Mouse (Mus musculus) intestine, embryonic 14.5 days (tissue): ENCODE measurements around the gene Krtap4-7. TPM values are rescaled to one million over a fixed set of nuclear protein-coding genes. Genes with fewer than 3 reads are reported as not detected.
"Not testable (repeated sequence)": the region's sequence is repeated elsewhere in the genome, so short reads cannot be mapped to it uniquely, and the experiment has no call there.

Experiments
- ATAC-seq: fragments of 200-750 bp; cut with Nextera tagmentation; replicated peaks from 2 replicates; pipeline ENCODE4 v1.8.0; 2017; ENCODE audit warnings: low read depth, moderate number of reproducible peaks, moderate TSS enrichment, moderate library complexity; ENCODE audit not compliant: low FRiP score, low TSS enrichment
- DNase-seq: peaks from one replicate; pipeline ENCODE4 v3.0.0-alpha.2; 2018; ENCODE audit warnings: low spot score
- H3K27ac ChIP-seq: fragments of 300-500 bp; sonication (generic); 2 replicates; pipeline ENCODE4 v1.5.1; 2014; ENCODE audit warnings: low read depth, mild to moderate bottlenecking, control low read depth
- H3K27me3 ChIP-seq: fragments of 300-500 bp; sonication (generic); replicated peaks from 2 replicates; pipeline ENCODE4 v1.6.1; 2014; ENCODE audit warnings: low read length, control low read depth; ENCODE audit not compliant: control insufficient read depth, insufficient read depth
- H3K36me3 ChIP-seq: fragments of 300-500 bp; sonication (generic); 2 replicates; pipeline ENCODE4 v1.6.1; 2014; ENCODE audit warnings: low read length, control low read depth; ENCODE audit not compliant: control insufficient read depth, insufficient read depth
- H3K4me1 ChIP-seq: fragments of 300-500 bp; sonication (generic); replicated peaks from 2 replicates; pipeline ENCODE4 v1.6.1; 2014; ENCODE audit warnings: low read length, control low read depth, mixed read lengths; ENCODE audit not compliant: control insufficient read depth, insufficient read depth
- H3K4me2 ChIP-seq: fragments of 300-500 bp; sonication (generic); 2 replicates; pipeline ENCODE4 v1.6.1; 2014; ENCODE audit warnings: low read length
- H3K4me3 ChIP-seq: fragments of 300-500 bp; sonication (generic); 2 replicates; pipeline ENCODE4 v1.5.1; 2014; ENCODE audit warnings: low read depth, low read length, control low read depth, mixed read lengths
- H3K9ac ChIP-seq: fragments of 300-500 bp; sonication (generic); 2 replicates; pipeline ENCODE4 v1.6.1; 2014; ENCODE audit warnings: mild to moderate bottlenecking, low read length
- H3K9me3 ChIP-seq: fragments of 300-500 bp; sonication (generic); 2 replicates; pipeline ENCODE4 v1.6.1; 2016; ENCODE audit warnings: low read length, control low read depth; ENCODE audit not compliant: control insufficient read depth
- WGBS: fragments of 180-500 bp; shearing (Covaris S2); extraction: QIAGEN DNeasy Blood & Tissue Kit; methylation state at CpG from one replicate; pipeline ENCODE4 v1.1.7; 2014; 5-methylcytosine and 5-hydroxymethylcytosine counted together
- polyA plus RNA-seq: library from polyadenylated mRNA; unstranded; fragments of >200 nt; fragmentation: Nextera tagmentation; extraction: Ambion mirVana; gene quantifications from 2 replicates; pipeline ENCODE4 v1.2.1, GENCODE M21; 2014

Gene Krtap4-7
- not detected in 2 replicates for polyA plus RNA-seq

DNA sequence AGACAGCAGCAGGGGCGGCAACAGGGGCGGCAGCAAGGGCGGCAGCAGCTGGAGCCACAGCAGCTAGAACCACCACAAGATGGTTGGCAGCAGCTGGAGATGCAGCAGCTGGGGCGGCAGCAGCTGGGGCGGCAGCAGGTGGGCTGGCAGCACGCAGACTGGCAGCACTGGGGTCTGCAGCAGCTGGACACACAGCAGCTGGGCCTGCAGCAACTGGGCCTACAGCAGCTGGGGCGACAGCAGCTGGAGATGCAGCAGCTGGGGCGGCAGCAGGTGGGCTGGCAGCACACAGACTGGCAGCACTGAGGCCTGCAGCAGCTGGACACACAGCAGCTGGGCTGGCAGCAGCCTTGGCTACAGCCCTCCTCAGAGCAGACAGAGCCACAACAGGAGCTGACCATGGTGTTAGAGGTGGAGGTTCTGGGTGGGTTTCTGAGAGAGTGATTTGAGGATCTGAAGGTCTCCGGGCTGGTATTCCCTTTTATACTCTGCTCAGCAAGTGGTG, at the start of gene Krtap4-7:
Gene Krtap4-7, minus strand, starts transcription at position 455 of the 505 bp plus-strand sequence.
- not testable (repeated sequence) for ATAC-seq, H3K27ac ChIP-seq, H3K9ac ChIP-seq, H3K27me3 ChIP-seq, H3K4me2 ChIP-seq, DNase-seq, H3K9me3 ChIP-seq, H3K36me3 ChIP-seq, H3K4me1 ChIP-seq, H3K4me3 ChIP-seq
- 77% methylated on average over 9 of the region's 9 CpGs for WGBS

DNA sequence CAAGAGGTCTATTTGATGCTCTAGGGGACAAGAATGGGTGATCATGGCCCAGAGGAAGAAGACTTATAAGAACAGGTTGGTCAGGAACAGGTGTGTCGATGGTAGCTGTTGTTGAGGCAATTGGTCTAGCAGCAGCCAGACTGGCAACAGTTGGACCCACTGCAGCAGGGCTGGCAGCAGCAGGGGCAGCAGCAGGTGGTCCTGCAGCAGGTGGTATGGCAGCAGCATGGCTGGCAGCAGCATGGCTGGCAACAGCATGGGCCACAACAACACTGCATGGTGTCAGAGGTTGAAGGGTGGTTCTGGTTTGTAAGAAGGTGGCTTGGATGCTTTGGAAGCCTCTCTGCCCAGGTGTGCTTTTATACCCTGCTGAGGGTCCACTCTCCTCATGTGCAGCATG, 46.6 kb upstream of the Krtap4-7 start, which contains the start of gene Gm14190:
Gene Gm14190, minus strand, starts transcription at position 278 of the 400 bp plus-strand sequence.
- Histone ChIP-seq H3K9me3 (no peaks in the 10 kb centered on the region), H3K36me3 (no peaks in the 10 kb centered on the region), H3K27me3 (no peaks in the 10 kb centered on the region), H3K27ac (no peak within 1 kb of the TSS), H3K4me1 (no peaks in the 10 kb centered on the region), H3K4me3 (no peak within 1 kb of the TSS), H3K9ac (no peak within 1 kb of the TSS), H3K4me2 (no peak within 1 kb of the TSS)
- 88% methylated on average over 1 of the region's 1 CpGs for WGBS
- no peak for ATAC-seq
- no peak for DNase-seq

DNA sequence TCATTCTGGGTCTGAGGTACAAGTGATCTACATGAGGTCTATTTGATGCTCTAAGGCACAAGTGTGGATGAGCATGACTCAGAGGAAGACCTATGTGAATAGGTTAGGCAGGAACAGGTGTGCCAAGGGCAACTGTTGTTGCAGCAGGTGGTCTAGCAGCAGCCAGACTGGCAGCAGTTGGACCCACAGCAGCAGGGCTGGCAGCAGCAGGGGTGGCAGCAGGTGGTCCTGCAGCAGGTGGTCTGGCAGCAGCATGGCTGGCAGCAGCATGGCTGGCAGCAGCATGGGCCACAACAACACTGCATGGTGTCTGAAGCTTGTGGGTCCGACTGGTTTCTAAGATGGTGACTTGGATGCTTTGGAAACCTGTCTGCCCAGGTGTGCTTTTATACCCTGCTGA, 41.3 kb upstream of the Krtap4-7 start:
- not testable (repeated sequence) for H3K4me1 ChIP-seq, H3K27ac ChIP-seq, H3K4me3 ChIP-seq, DNase-seq, H3K36me3 ChIP-seq, ATAC-seq, H3K9ac ChIP-seq, H3K9me3 ChIP-seq, H3K27me3 ChIP-seq, H3K4me2 ChIP-seq
- 69% methylated on average over 1 of the region's 1 CpGs for WGBS

DNA sequence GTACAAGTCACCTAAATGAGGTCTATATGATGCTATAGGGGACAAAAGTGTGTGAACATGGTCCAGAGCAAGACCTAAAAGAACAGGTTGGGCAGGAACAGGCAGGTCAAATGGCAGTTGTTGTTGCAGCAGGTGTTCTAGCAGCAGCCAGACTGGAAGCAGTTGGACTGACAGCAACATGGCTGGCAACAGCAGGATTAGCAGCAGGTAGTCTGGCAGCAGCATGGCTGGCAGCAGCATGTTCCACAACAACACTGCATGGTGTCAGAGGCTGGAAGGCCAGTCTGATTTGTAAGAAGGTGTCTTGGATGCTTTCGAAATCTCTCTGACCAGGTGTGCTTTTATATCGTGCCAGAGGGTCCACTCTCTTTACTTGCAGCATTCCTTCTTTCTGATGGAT, 39.6 kb upstream of the Krtap4-7 start:
- Histone ChIP-seq H3K27me3 (no peaks in the 10 kb centered on the region), H3K36me3 (no peaks in the 10 kb centered on the region), H3K9ac (no peak overlapping the region), H3K4me3 (no peak overlapping the region), H3K9me3 (no peaks in the 10 kb centered on the region), H3K27ac (no peak overlapping the region), H3K4me1 (no peaks in the 10 kb centered on the region), H3K4me2 (no peak overlapping the region)
- ATAC-seq = no peak
- 86% methylated on average over 2 of the region's 2 CpGs for WGBS
- no peak for DNase-seq

DNA sequence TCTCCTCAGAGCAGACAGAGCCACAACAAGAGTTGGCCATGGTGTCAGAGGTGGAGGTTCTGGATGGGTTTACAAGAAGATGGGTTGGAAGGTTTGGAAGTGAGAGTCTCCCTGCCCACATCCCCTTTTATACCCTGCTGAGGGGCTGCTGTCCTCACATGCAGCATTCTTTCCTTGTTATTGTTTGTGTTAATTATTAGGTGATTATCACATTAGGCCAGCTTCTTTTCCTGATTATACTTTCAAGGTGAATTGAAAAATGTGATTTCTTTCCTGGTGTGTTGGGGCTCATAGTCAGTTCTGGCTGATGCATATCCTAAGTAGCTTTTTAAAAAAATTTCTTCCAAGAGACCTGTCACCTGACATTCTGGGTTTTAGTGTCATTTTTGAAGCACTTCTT, 22.0 kb upstream of the Krtap4-7 start, which contains the start of gene Krtap4-6:
Gene Krtap4-6, minus strand, starts transcription at position 101 of the 400 bp plus-strand sequence.
- H3K36me3 ChIP-seq = no peaks in the 10 kb centered on the region
- H3K9ac ChIP-seq = no peak within 1 kb of the TSS
- DNase-seq (no peak), ATAC-seq (no peak)
- H3K4me3 ChIP-seq = no peak within 1 kb of the TSS
- no peak within 1 kb of the TSS for H3K4me2 ChIP-seq
- no peaks in the 10 kb centered on the region for H3K9me3 ChIP-seq
- H3K4me1 ChIP-seq = no peaks in the 10 kb centered on the region
- no peak within 1 kb of the TSS for H3K27ac ChIP-seq
- no peaks in the 10 kb centered on the region for H3K27me3 ChIP-seq

DNA sequence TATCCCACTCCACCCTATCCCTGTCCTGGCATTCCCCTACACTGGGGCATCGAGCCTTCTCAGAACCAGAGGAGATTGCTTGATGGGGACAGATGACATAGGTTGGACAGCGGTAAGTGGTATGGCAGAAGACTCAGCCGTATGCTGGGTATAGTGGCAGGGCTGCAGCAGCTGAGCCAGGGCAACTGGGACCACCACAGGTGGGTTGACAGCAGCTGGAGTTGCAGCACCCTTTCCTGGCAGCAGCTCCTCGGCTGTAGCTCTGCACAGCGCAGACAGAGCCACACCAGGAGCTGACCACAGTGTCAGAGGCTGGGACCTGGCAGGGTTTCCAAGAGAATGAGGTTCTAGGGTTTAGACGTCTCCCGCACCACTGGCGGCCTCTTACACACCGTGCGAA, 18.9 kb upstream of the Krtap4-7 start:
- H3K9ac ChIP-seq = no peak overlapping the region
- no peak overlapping the region for H3K4me2 ChIP-seq
- no peaks in the 10 kb centered on the region for H3K4me1 ChIP-seq
- H3K36me3 ChIP-seq = no peaks in the 10 kb centered on the region
- H3K27me3 ChIP-seq = no peaks in the 10 kb centered on the region
- H3K4me3 ChIP-seq = no peak overlapping the region
- ATAC-seq (no peak), DNase-seq (no peak)
- no peaks in the 10 kb centered on the region for H3K9me3 ChIP-seq
- no peak overlapping the region for H3K27ac ChIP-seq
- 85% methylated on average over 10 of the region's 10 CpGs for WGBS

DNA sequence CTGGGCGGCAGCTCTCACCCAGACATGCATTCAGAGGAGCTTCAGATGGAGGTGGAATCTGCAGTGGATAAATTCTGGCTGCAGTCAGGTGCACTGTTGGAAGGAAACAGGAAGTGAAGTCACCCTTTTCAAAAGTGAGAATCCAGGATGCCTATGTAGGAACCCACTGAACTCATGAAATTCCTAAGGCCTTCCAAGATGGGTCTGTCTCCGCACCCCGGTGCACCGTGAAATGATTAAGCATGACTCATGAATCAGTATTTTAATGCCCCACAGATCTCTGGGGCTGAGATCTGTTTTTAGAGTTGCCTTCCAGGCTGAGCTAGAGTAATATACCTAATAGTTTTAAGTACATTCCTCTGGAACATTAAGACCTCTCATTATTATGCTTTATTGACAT, 15.4 kb upstream of the Krtap4-7 start:
- no peak for ATAC-seq
- Histone ChIP-seq H3K4me2 (no peak overlapping the region), H3K36me3 (no peaks in the 10 kb centered on the region), H3K9ac (no peak overlapping the region), H3K4me3 (no peak overlapping the region), H3K27ac (no peak overlapping the region), H3K27me3 (no peaks in the 10 kb centered on the region), H3K4me1 (no peaks in the 10 kb centered on the region), H3K9me3 (no peaks in the 10 kb centered on the region)
- DNase-seq = no peak
- WGBS = 80% methylated on average over 4 of the region's 4 CpGs

DNA sequence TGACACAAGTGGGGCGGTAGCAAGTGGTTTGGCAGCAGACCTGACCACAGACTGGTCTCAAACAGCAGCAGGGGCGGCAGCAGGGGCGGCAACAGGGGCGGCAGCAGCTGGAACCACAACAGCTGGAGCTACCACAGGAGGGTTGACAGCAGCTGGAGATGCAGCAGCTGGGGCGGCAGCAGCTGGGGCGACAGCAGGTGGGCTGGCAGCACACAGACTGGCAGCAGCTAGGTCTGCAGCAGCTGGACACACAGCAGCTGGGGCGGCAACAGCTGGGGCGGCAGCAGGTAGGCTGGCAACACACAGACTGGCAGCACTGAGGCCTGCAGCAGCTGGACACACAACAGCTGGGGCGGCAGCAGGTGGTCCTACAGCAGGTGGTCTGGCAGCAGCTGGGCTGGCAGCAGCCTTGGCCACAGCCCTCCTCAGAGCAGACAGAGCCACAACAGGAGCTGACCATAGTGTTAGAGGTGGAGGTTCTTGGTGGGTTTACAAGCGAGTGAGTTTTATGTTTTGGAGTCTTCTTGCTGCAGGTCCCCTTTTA, 14.7 kb upstream of the Krtap4-7 start, which contains the start of gene Gm11563:
Gene Gm11563, minus strand, starts transcription at position 494 of the 544 bp plus-strand sequence.
- H3K4me2 ChIP-seq, ATAC-seq, DNase-seq, H3K27me3 ChIP-seq, H3K36me3 ChIP-seq, H3K4me3 ChIP-seq, H3K9me3 ChIP-seq, H3K27ac ChIP-seq, H3K9ac ChIP-seq, H3K4me1 ChIP-seq: not testable (repeated sequence)
- 58% methylated on average over 10 of the region's 10 CpGs for WGBS

DNA sequence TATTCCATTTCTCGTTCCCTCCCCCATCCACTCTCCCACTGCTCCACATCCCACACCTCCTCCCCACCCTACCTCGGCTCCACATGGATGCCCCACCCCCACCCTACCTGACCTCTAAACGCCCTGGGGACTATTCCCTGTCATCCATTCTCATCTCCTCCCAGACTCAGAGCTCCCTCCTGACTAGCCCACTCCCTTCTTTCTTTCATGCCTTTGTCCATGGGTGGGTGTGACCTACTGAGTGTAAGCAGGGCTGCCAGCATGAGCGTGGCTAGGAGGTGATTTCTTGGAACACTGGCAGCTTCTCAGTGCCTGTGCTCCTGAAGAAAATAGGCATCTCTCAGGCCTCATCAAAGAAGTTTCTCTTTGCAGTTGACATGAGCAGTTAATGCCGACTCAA, 13.2 kb upstream of the Krtap4-7 start:
- no peaks in the 10 kb centered on the region for H3K27me3 ChIP-seq
- no peaks in the 10 kb centered on the region for H3K9me3 ChIP-seq
- no peak overlapping the region for H3K4me3 ChIP-seq
- no peaks in the 10 kb centered on the region for H3K36me3 ChIP-seq
- H3K4me1 ChIP-seq = no peaks in the 10 kb centered on the region
- no peak overlapping the region for H3K9ac ChIP-seq
- H3K4me2 ChIP-seq = no peak overlapping the region
- no peak overlapping the region for H3K27ac ChIP-seq
- no peak for DNase-seq
- ATAC-seq = no peak
- 41% methylated on average over 5 of the region's 5 CpGs for WGBS
